13 mouse cellular contexts compared by ENCODE assay signal in the genomic region with DNA sequence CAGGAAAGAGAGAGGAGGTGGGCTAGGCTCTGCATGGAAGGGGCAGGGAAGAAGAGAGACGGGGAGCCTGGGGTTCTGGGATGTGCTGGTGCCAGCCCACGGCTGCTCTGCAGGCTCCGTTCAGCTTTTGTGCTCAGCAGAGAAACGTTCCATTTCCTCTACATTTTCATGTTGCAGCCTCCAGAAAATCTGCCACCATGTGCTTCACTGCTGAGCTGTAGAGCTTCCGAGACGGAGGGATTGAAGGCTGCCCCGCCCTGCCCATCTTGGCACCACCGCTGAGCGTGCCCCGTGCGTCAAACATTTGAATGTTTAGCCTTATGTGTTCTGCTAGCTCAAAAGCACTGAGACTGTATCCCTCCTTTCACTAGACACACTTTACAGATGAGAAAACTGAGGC.
DNase-seq lines count a peak whose midpoint lies in the region; ATAC-seq and TF ChIP-seq lines count a peak whose summit lies in the region.
"Had no signal": no experiment of that assay in that cellular context is flagged by ENCODE, and none has a peak within 500 bp of the region (broad histone marks: within the 10 kb centered on the region; RNA-seq: fewer than 3 reads in every experiment).

No protein-coding gene starts in this region.

- intact Hi-C loops in left cerebral cortex, postnatal 25 days (cut with DNase I) = no loop called here

- H3K36me3 ChIP-seq in midbrain, embryonic 12.5 days = no peaks in the 10 kb centered on the region
- no peaks in the 10 kb centered on the region for H3K36me3 ChIP-seq in midbrain, embryonic 10.5 days
- H3K36me3 ChIP-seq in liver, embryonic 12.5 days = no peaks in the 10 kb centered on the region
- no peaks in the 10 kb centered on the region for H3K36me3 ChIP-seq in thymus, adult 2 months (ENCODE audit: control insufficient read depth, insufficient read depth, low read length)
- H3K36me3 ChIP-seq in midbrain, embryonic 11.5 days (ENCODE audit: control insufficient read depth, insufficient read depth, low read length) = no peaks in the 10 kb centered on the region
- H3K36me3 ChIP-seq: kidney, embryonic 15.5 days had no signal

- no peak overlapping the region for H3K4me2 ChIP-seq in midbrain, embryonic 12.5 days (replicated peaks)
- H3K4me2 ChIP-seq in liver, embryonic 12.5 days = no peak overlapping the region
- no peak overlapping the region for H3K4me2 ChIP-seq in midbrain, embryonic 11.5 days
- H3K4me2 ChIP-seq: kidney, embryonic 15.5 days had no signal

- no peak for DNase-seq in midbrain, embryonic 10.5 days (ENCODE audit: low spot score)
- DNase-seq in layer of hippocampus, adult 2 months (ENCODE audit: low spot score in 2 of 2) = peak; percentile 69 to 86
- peak; percentile 46 to 88 for DNase-seq in left cerebral cortex, postnatal 25 days (ENCODE audit: low spot score in 2 of 2)
- no peak for DNase-seq in thymus, adult 2 months
- DNase-seq in midbrain, embryonic 11.5 days (ENCODE audit: low spot score, missing footprints) = no peak
- DNase-seq: gastrocnemius, adult 2 months; heart, postnatal 14 days; lung, postnatal 4 days had no signal

- 0 out of 2 replicates have a peak overlapping the region, but pooled peaks have one; percentile 3 for H3K27ac ChIP-seq in midbrain, embryonic 12.5 days (replicated peaks)
- no peak overlapping the region for H3K27ac ChIP-seq in midbrain, embryonic 10.5 days (replicated peaks)
- H3K27ac ChIP-seq in layer of hippocampus, adult 2 months = peak overlapping the region; percentile 81
- no peak overlapping the region for H3K27ac ChIP-seq in liver, embryonic 12.5 days
- no peak overlapping the region for H3K27ac ChIP-seq in thymus, adult 2 months (ENCODE audit: control insufficient read depth, insufficient read depth, low read length)
- H3K27ac ChIP-seq in midbrain, embryonic 11.5 days (ENCODE audit: low read depth, low read length) = no peak overlapping the region
- H3K27ac ChIP-seq: gastrocnemius, adult 2 months; kidney, embryonic 15.5 days; liver, embryonic 14.5 days had no signal

- H3K9ac ChIP-seq in midbrain, embryonic 12.5 days (replicated peaks) = no peak overlapping the region
- H3K9ac ChIP-seq in liver, embryonic 12.5 days = no peak overlapping the region
- no peak overlapping the region for H3K9ac ChIP-seq in midbrain, embryonic 11.5 days (ENCODE audit: low read length)
- H3K9ac ChIP-seq: kidney, embryonic 15.5 days; liver, embryonic 14.5 days had no signal

- peaks cover 33% of the 10 kb centered on the region for H3K4me1 ChIP-seq in midbrain, embryonic 12.5 days
- peaks cover 46% of the 10 kb centered on the region for H3K4me1 ChIP-seq in midbrain, embryonic 10.5 days
- no peaks in the 10 kb centered on the region for H3K4me1 ChIP-seq in liver, embryonic 12.5 days
- H3K4me1 ChIP-seq in thymus, adult 2 months (replicated peaks; ENCODE audit: control insufficient read depth, insufficient read depth, low read length) = no peaks in the 10 kb centered on the region
- H3K4me1 ChIP-seq in midbrain, embryonic 11.5 days (ENCODE audit: control insufficient read depth, insufficient read depth, low read length) = peaks cover 12% of the 10 kb centered on the region

- H3K4me3 ChIP-seq in midbrain, embryonic 12.5 days = no peak overlapping the region
- H3K4me3 ChIP-seq in midbrain, embryonic 10.5 days = no peak overlapping the region
- H3K4me3 ChIP-seq in layer of hippocampus, adult 2 months = no peak overlapping the region; the same call in 1 of the 2 replicates
- no peak overlapping the region for H3K4me3 ChIP-seq in liver, embryonic 12.5 days
- H3K4me3 ChIP-seq in thymus, adult 2 months (ENCODE audit: control insufficient read depth, insufficient read depth, low read length) = no peak overlapping the region
- H3K4me3 ChIP-seq in midbrain, embryonic 11.5 days (ENCODE audit: low read depth, low read length) = no peak overlapping the region
- H3K4me3 ChIP-seq: gastrocnemius, adult 2 months; kidney, embryonic 15.5 days had no signal

- H3K9me3 ChIP-seq in midbrain, embryonic 12.5 days = no peaks in the 10 kb centered on the region
- no peaks in the 10 kb centered on the region for H3K9me3 ChIP-seq in midbrain, embryonic 10.5 days (replicated peaks)
- H3K9me3 ChIP-seq in liver, embryonic 12.5 days (replicated peaks) = no peaks in the 10 kb centered on the region
- no peaks in the 10 kb centered on the region for H3K9me3 ChIP-seq in midbrain, embryonic 11.5 days (ENCODE audit: control insufficient read depth, low read length)
- H3K9me3 ChIP-seq: kidney, embryonic 15.5 days had no signal

- no peak for ATAC-seq in midbrain, embryonic 12.5 days (ENCODE audit: low FRiP score, low read depth)
- no peak for ATAC-seq in liver, embryonic 12.5 days
- ATAC-seq in midbrain, embryonic 11.5 days (ENCODE audit: low FRiP score) = no peak
- ATAC-seq: midbrain, embryonic 16.5 days had no signal

- TF ChIP-seq CTCF in layer of hippocampus, adult 2 months (conservative IDR thresholded peaks at IDR 0.05) = no peak
- no peak for TF ChIP-seq CTCF in thymus, adult 2 months (IDR thresholded peaks at IDR 0.05; ENCODE audit: borderline replicate concordance, control insufficient read depth, extremely low read depth, insufficient read depth, low read length, poor library complexity)

- no peaks in the 10 kb centered on the region for H3K27me3 ChIP-seq in midbrain, embryonic 12.5 days
- no peaks in the 10 kb centered on the region for H3K27me3 ChIP-seq in midbrain, embryonic 10.5 days (ENCODE audit: low read depth, poor library complexity, severe bottlenecking)
- H3K27me3 ChIP-seq in liver, embryonic 12.5 days (replicated peaks) = no peaks in the 10 kb centered on the region
- H3K27me3 ChIP-seq in thymus, adult 2 months (ENCODE audit: control insufficient read depth, insufficient read depth, low read length) = no peaks in the 10 kb centered on the region
- no peaks in the 10 kb centered on the region for H3K27me3 ChIP-seq in midbrain, embryonic 11.5 days (ENCODE audit: control insufficient read depth, insufficient read depth, low read length)
- H3K27me3 ChIP-seq: kidney, embryonic 15.5 days had no signal

- no peak for TF ChIP-seq POLR2A in thymus, adult 2 months (IDR thresholded peaks at IDR 0.05; ENCODE audit: control insufficient read depth, extremely low read depth, insufficient read depth, low read length, poor library complexity)

- WGBS in midbrain, embryonic 12.5 days = 87% methylated on average over 11 of the region's 11 CpGs
- WGBS in midbrain, embryonic 10.5 days = 90% methylated on average over 11 of the region's 11 CpGs
- 76% methylated on average over 11 of the region's 11 CpGs for WGBS in liver, embryonic 12.5 days (ENCODE audit: insufficient replicate concordance)
- WGBS in thymus, adult 2 months = 90% methylated on average over 11 of the region's 11 CpGs
- WGBS in midbrain, embryonic 11.5 days = 87% methylated on average over 11 of the region's 11 CpGs

Comparison
In these comparisons a context has a peak if more than half of its experiments do, and no peak if none do; other contexts are left out.
1. H3K27ac ChIP-seq: peak in midbrain, embryonic 12.5 days (single experiment) and layer of hippocampus, adult 2 months (single experiment); none in midbrain, embryonic 10.5 days (single experiment), liver, embryonic 12.5 days (single experiment), thymus, adult 2 months (single experiment) and midbrain, embryonic 11.5 days (single experiment).
2. DNase-seq: peak in layer of hippocampus, adult 2 months (2 of 2) and left cerebral cortex, postnatal 25 days (2 of 2); none in midbrain, embryonic 10.5 days (single experiment), thymus, adult 2 months (single experiment) and midbrain, embryonic 11.5 days (single experiment).